Mouse (Mus musculus): ENCODE results near the gene 3110001I22Rik. TPM values are rescaled to one million over a fixed set of nuclear protein-coding genes. Genes with fewer than 3 reads are reported as not detected.

Gene 3110001I22Rik
- polyA plus RNA-seq, 1 experiment from 2014 or later: 9.1 TPM

- H3K9me3 ChIP-seq (ENCODE audit: control insufficient read depth, low read length): no peaks in the 10 kb centered on the region
- H3K27me3 ChIP-seq (ENCODE audit: control insufficient read depth, insufficient read depth, low read length): no peaks in the 10 kb centered on the region
- no peak overlapping the region for H3K27ac ChIP-seq (replicated peaks; ENCODE audit: low read depth, low read length)
- no peaks in the 10 kb centered on the region for H3K4me1 ChIP-seq (ENCODE audit: control insufficient read depth, insufficient read depth, low read length)
- H3K4me2 ChIP-seq (ENCODE audit: low read length): no peak overlapping the region
- H3K4me3 ChIP-seq (replicated peaks; ENCODE audit: low read depth, low read length): no peak overlapping the region
- WGBS: 89% methylated on average over 7 of the region's 7 CpGs
- H3K36me3 ChIP-seq (ENCODE audit: control insufficient read depth, insufficient read depth, low read length): peaks cover 84% of the 10 kb centered on the region
- ATAC-seq (ENCODE audit: low FRiP score, low TSS enrichment) (no peak), DNase-seq (no peak)
- no peak overlapping the region for H3K9ac ChIP-seq (replicated peaks; ENCODE audit: low read length)
These were observed 27.3 kb downstream of the 3110001I22Rik start for GRCm38 (mm10) chr16:13698998-13699397.

- WGBS: 97% methylated on average over 7 of the region's 7 CpGs
- ATAC-seq (ENCODE audit: low FRiP score, low TSS enrichment) (no peak), DNase-seq (no peak)
- Histone ChIP-seq H3K9me3 (ENCODE audit: control insufficient read depth, low read length) (no peaks in the 10 kb centered on the region), H3K4me2 (ENCODE audit: low read length) (no peak overlapping the region), H3K27me3 (ENCODE audit: control insufficient read depth, insufficient read depth, low read length) (no peaks in the 10 kb centered on the region), H3K4me3 (replicated peaks; ENCODE audit: low read depth, low read length) (no peak overlapping the region), H3K9ac (replicated peaks; ENCODE audit: low read length) (no peak overlapping the region), H3K36me3 (ENCODE audit: control insufficient read depth, insufficient read depth, low read length) (peaks cover 68% of the 10 kb centered on the region), H3K4me1 (ENCODE audit: control insufficient read depth, insufficient read depth, low read length) (no peaks in the 10 kb centered on the region), H3K27ac (replicated peaks; ENCODE audit: low read depth, low read length) (no peak overlapping the region)
These were observed 30.5 kb downstream of the 3110001I22Rik start for GRCm38 (mm10) chr16:13702184-13702583.

- Histone ChIP-seq H3K4me3 (replicated peaks; ENCODE audit: low read depth, low read length) (no peak overlapping the region), H3K4me1 (ENCODE audit: control insufficient read depth, insufficient read depth, low read length) (no peaks in the 10 kb centered on the region), H3K27me3 (ENCODE audit: control insufficient read depth, insufficient read depth, low read length) (no peaks in the 10 kb centered on the region), H3K36me3 (ENCODE audit: control insufficient read depth, insufficient read depth, low read length) (peaks cover 43% of the 10 kb centered on the region), H3K9me3 (ENCODE audit: control insufficient read depth, low read length) (no peaks in the 10 kb centered on the region), H3K27ac (replicated peaks; ENCODE audit: low read depth, low read length) (no peak overlapping the region), H3K4me2 (ENCODE audit: low read length) (no peak overlapping the region), H3K9ac (replicated peaks; ENCODE audit: low read length) (no peak overlapping the region)
- ATAC-seq (ENCODE audit: low FRiP score, low TSS enrichment): no peak
- no peak for DNase-seq
- 95% methylated on average over 10 of the region's 10 CpGs for WGBS
These were observed 32.9 kb downstream of the 3110001I22Rik start for GRCm38 (mm10) chr16:13704676-13705075.

DNA sequence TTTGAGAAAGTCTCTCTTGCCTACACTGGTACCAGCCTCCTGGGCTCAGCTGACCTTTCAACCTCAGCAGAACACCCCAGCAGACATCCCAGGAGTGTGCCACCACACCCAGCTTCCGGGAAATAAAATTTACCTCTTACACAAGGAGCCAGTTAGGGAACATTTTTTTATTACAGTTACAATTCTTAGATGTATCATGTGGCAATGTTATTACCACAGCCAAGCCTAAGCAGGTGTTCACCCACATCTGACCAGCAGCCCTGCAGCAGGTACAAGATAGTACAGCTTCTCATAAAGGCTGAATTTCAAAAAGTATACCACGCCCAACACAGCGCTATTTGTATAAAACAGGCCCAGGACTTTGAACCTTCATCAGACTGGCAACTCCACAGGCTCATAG, 43.2 kb downstream of the 3110001I22Rik start:
- Histone ChIP-seq H3K27ac (replicated peaks; ENCODE audit: low read depth, low read length) (no peak overlapping the region), H3K4me3 (replicated peaks; ENCODE audit: low read depth, low read length) (no peak overlapping the region), H3K27me3 (ENCODE audit: control insufficient read depth, insufficient read depth, low read length) (no peaks in the 10 kb centered on the region), H3K4me2 (ENCODE audit: low read length) (no peak overlapping the region), H3K9me3 (ENCODE audit: control insufficient read depth, low read length) (no peaks in the 10 kb centered on the region), H3K9ac (replicated peaks; ENCODE audit: low read length) (no peak overlapping the region), H3K4me1 (ENCODE audit: control insufficient read depth, insufficient read depth, low read length) (no peaks in the 10 kb centered on the region), H3K36me3 (ENCODE audit: control insufficient read depth, insufficient read depth, low read length) (peaks cover 1% of the 10 kb centered on the region; the same call in 1 of the 2 replicates)
- WGBS: 95% methylated on average over 3 of the region's 3 CpGs
- DNase-seq (no peak), ATAC-seq (ENCODE audit: low FRiP score, low TSS enrichment) (no peak)

DNA sequence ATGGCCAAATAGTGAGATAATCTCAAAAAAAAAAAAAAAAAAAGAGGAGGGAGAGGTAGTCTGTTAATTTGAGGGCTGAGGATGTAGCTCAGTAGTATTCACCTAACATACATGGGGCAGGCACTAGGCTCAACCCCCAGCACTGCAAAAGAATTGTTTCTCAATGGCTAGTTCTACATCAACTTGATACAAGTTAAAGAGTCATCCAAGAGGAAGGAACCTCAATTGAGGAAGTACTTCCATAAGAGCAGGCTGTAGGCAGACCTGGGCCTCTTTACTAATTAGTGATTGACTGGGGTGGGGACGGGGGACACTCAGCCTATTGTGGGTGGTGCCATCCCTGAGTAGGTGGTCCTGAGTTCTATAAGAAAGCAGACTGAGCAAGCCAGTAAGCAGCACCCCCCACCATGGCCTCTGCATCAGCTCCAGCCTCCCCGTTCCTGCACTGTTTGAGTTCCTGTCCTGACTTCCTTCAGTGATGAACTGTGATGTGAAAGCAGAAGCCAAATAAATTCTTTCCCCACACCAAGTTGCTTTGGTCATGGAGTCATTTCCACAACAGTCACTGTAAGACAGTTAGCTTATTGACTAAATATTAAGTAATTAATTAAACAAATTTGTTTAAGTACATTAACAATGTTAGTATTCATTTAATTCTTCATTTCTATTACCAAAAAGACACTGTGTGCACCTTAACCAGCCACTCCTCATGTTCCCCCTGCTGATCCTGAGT, 45.3 kb downstream of the 3110001I22Rik start:
- Histone ChIP-seq H3K9me3 (ENCODE audit: control insufficient read depth, low read length) (no peaks in the 10 kb centered on the region), H3K4me1 (ENCODE audit: control insufficient read depth, insufficient read depth, low read length) (no peaks in the 10 kb centered on the region), H3K27me3 (ENCODE audit: control insufficient read depth, insufficient read depth, low read length) (no peaks in the 10 kb centered on the region), H3K4me3 (replicated peaks; ENCODE audit: low read depth, low read length) (no peak overlapping the region), H3K27ac (replicated peaks; ENCODE audit: low read depth, low read length) (no peak overlapping the region), H3K36me3 (ENCODE audit: control insufficient read depth, insufficient read depth, low read length) (no peaks in the 10 kb centered on the region), H3K9ac (replicated peaks; ENCODE audit: low read length) (no peak overlapping the region), H3K4me2 (ENCODE audit: low read length) (no peak overlapping the region)
- 94% methylated on average over 2 of the region's 2 CpGs for WGBS
- ATAC-seq (ENCODE audit: low FRiP score, low TSS enrichment) (no peak), DNase-seq (no peak)

DNA sequence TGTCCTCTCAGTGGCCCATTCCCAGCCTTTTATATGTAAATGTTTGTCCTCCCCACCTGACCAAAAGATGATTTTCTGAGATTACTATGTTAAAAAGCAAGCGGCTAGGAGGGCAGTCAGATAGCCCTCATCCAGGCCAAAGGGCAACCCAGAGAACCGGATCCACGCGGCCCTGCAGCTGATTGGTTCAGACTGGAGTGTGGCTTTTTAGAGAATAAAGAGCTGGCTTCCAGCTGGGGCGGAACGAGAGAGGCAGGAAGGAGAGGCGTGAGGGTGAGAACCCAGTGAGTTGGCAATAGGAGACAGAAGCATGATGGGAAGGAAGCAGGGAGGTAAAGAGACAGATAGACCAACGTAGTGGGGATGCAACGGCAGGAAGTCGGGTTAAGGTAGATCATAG, 51.2 kb downstream of the 3110001I22Rik start:
- Histone ChIP-seq H3K9me3 (ENCODE audit: control insufficient read depth, low read length) (no peaks in the 10 kb centered on the region), H3K36me3 (ENCODE audit: control insufficient read depth, insufficient read depth, low read length) (no peaks in the 10 kb centered on the region), H3K4me3 (replicated peaks; ENCODE audit: low read depth, low read length) (no peak overlapping the region), H3K27me3 (ENCODE audit: control insufficient read depth, insufficient read depth, low read length) (no peaks in the 10 kb centered on the region), H3K9ac (replicated peaks; ENCODE audit: low read length) (no peak overlapping the region), H3K4me1 (ENCODE audit: control insufficient read depth, insufficient read depth, low read length) (no peaks in the 10 kb centered on the region), H3K4me2 (ENCODE audit: low read length) (no peak overlapping the region), H3K27ac (replicated peaks; ENCODE audit: low read depth, low read length) (no peak overlapping the region)
- 32% methylated on average over 10 of the region's 10 CpGs for WGBS
- DNase-seq: no peak
- no peak for ATAC-seq (ENCODE audit: low FRiP score, low TSS enrichment)

DNA sequence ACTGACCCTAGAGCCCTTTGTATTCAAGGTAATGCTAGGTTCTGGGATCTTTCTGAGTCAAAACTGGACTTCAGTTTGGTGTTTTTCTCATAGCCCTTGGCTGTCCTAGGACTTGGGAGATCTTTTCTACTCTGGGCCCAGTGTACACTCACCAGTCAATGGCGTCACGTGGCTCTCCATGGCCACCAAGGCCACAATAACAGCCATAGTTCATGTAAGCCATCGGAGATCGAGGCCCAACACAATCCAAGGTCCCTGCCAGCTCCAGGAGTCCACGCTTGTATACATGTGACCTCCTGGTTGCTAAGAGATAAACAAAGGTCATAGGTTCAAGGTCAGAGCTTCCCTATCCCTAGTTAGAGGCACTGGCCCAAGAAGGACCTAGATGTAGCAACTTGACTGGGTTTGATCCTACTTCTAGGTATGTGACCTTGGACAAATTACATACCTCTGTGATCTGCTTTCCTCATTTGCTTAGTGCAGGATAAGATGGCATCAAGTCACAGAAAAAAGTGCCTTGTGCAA, 56.1 kb downstream of the 3110001I22Rik start:
- Histone ChIP-seq H3K27me3 (ENCODE audit: control insufficient read depth, insufficient read depth, low read length) (no peaks in the 10 kb centered on the region), H3K9me3 (ENCODE audit: control insufficient read depth, low read length) (no peaks in the 10 kb centered on the region), H3K9ac (replicated peaks; ENCODE audit: low read length) (no peak overlapping the region), H3K4me3 (replicated peaks; ENCODE audit: low read depth, low read length) (no peak overlapping the region), H3K27ac (replicated peaks; ENCODE audit: low read depth, low read length) (no peak overlapping the region), H3K36me3 (ENCODE audit: control insufficient read depth, insufficient read depth, low read length) (no peaks in the 10 kb centered on the region), H3K4me2 (ENCODE audit: low read length) (no peak overlapping the region), H3K4me1 (ENCODE audit: control insufficient read depth, insufficient read depth, low read length) (0 out of 2 replicates have a peak, but pooled peaks cover 2% of the 10 kb centered on the region)
- ATAC-seq (ENCODE audit: low FRiP score, low TSS enrichment) (no peak), DNase-seq (no peak)
- 90% methylated on average over 5 of the region's 5 CpGs for WGBS

All from midbrain, embryonic 14.5 days (tissue).